ENCODE assay signal across 21 mouse cellular contexts in genomic region chr11:120777123-120777522, GRCm38 (mm10). TPM values are rescaled to one million over a fixed set of nuclear protein-coding genes. Genes with fewer than 3 reads are reported as not detected.
DNase-seq lines count a peak whose midpoint lies in the region; ATAC-seq and TF ChIP-seq lines count a peak whose summit lies in the region.
"Had no signal": no experiment of that assay in that cellular context is flagged by ENCODE, and none has a peak within 500 bp of the region (broad histone marks: within the 10 kb centered on the region; RNA-seq: fewer than 3 reads in every experiment).

No protein-coding gene starts in this region.

- 0 out of 2 replicates have a peak, but pooled peaks cover 4% of the 10 kb centered on the region for H3K27me3 ChIP-seq in liver, embryonic 13.5 days
- H3K27me3 ChIP-seq in liver, embryonic 11.5 days (replicated peaks; ENCODE audit: control insufficient read depth, insufficient read depth, low read length), result no peaks in the 10 kb centered on the region
- H3K27me3 ChIP-seq in stomach, embryonic 16.5 days (ENCODE audit: control insufficient read depth, insufficient read depth, low read length), result no peaks in the 10 kb centered on the region
- no peaks in the 10 kb centered on the region for H3K27me3 ChIP-seq in stomach, postnatal 0 days (ENCODE audit: control insufficient read depth, insufficient read depth, low read length)
- H3K27me3 ChIP-seq: embryonic facial prominence, embryonic 12.5 days; Patski had no signal

- DNase-seq in gastrocnemius, postnatal 10 days, result peak; percentile 2
- no peak for DNase-seq in gastrocnemius, postnatal 14 days
- no peak for DNase-seq in liver, embryonic 13.5 days
- DNase-seq in liver, embryonic 11.5 days (ENCODE audit: low spot score), result no peak
- no peak for DNase-seq in stomach, postnatal 0 days (ENCODE audit: low spot score)
- DNase-seq in layer of hippocampus, adult 18-20 months (ENCODE audit: low spot score in 2 of 2), result no peak
- no peak for DNase-seq in left cerebral cortex, adult 8-10 months (ENCODE audit: low spot score in 2 of 2)
- DNase-seq: adrenal gland, adult 2 months; cerebellum, adult 2 months; forebrain, postnatal 0 days; gastrocnemius, postnatal 36 days; kidney, adult 9 months; left cerebral cortex, postnatal 4 days had no signal

- peaks cover 14% of the 10 kb centered on the region for H3K36me3 ChIP-seq in liver, embryonic 13.5 days
- H3K36me3 ChIP-seq in liver, embryonic 11.5 days (ENCODE audit: control insufficient read depth, insufficient read depth, low read length), result no peaks in the 10 kb centered on the region
- no peaks in the 10 kb centered on the region for H3K36me3 ChIP-seq in stomach, embryonic 16.5 days (ENCODE audit: control insufficient read depth, insufficient read depth, low read length)
- H3K36me3 ChIP-seq in stomach, postnatal 0 days (ENCODE audit: control insufficient read depth, insufficient read depth, low read length), result no peaks in the 10 kb centered on the region; the same call in 1 of the 2 replicates

- no peak for TF ChIP-seq EP300 in stomach, postnatal 0 days (optimal IDR thresholded peaks at IDR 0.05)

- intact Hi-C loops in gastrocnemius, postnatal 14 days (cut with DNase I; ENCODE audit: low total_unique reads), result no loop called here

- no peak overlapping the region for H3K4me3 ChIP-seq in liver, embryonic 13.5 days (replicated peaks)
- no peak overlapping the region for H3K4me3 ChIP-seq in liver, embryonic 11.5 days (ENCODE audit: low read depth, low read length)
- H3K4me3 ChIP-seq in stomach, embryonic 16.5 days (replicated peaks; ENCODE audit: low read length), result no peak overlapping the region
- H3K4me3 ChIP-seq in stomach, postnatal 0 days (ENCODE audit: low read depth, low read length), result no peak overlapping the region
- H3K4me3 ChIP-seq: embryonic facial prominence, embryonic 12.5 days; liver, embryonic 15.5 days; midbrain, embryonic 10.5 days had no signal

- no peak for TF ChIP-seq CTCF in stomach, postnatal 0 days (IDR thresholded peaks at IDR 0.05; ENCODE audit: low read depth)

- no peak for ATAC-seq in liver, embryonic 13.5 days (ENCODE audit: low read depth)
- ATAC-seq in liver, embryonic 11.5 days (replicated peaks; ENCODE audit: low FRiP score), result no peak
- ATAC-seq in stomach, embryonic 16.5 days (ENCODE audit: insufficient read depth, low FRiP score), result no peak
- ATAC-seq in stomach, postnatal 0 days (ENCODE audit: low FRiP score, low TSS enrichment), result no peak
- ATAC-seq: hindbrain, postnatal 0 days; Patski had no signal

- peaks cover 4% of the 10 kb centered on the region for H3K4me1 ChIP-seq in liver, embryonic 13.5 days (replicated peaks)
- no peaks in the 10 kb centered on the region for H3K4me1 ChIP-seq in liver, embryonic 11.5 days (replicated peaks; ENCODE audit: control insufficient read depth, insufficient read depth, low read length)
- H3K4me1 ChIP-seq in stomach, embryonic 16.5 days (ENCODE audit: control insufficient read depth, insufficient read depth, low read length), result peaks cover 6% of the 10 kb centered on the region; the same call in 1 of the 2 replicates
- H3K4me1 ChIP-seq in stomach, postnatal 0 days (replicated peaks; ENCODE audit: control insufficient read depth, insufficient read depth), result no peaks in the 10 kb centered on the region

- H3K9me3 ChIP-seq in liver, embryonic 13.5 days (replicated peaks), result no peaks in the 10 kb centered on the region
- no peaks in the 10 kb centered on the region for H3K9me3 ChIP-seq in liver, embryonic 11.5 days (ENCODE audit: control insufficient read depth, low read length)
- H3K9me3 ChIP-seq in stomach, embryonic 16.5 days (replicated peaks; ENCODE audit: control insufficient read depth, low read length), result no peaks in the 10 kb centered on the region
- H3K9me3 ChIP-seq in stomach, postnatal 0 days (ENCODE audit: control insufficient read depth, low read length), result no peaks in the 10 kb centered on the region
- H3K9me3 ChIP-seq: embryonic facial prominence, embryonic 12.5 days; G1E; liver, embryonic 15.5 days; midbrain, embryonic 10.5 days had no signal

- H3K4me2 ChIP-seq in liver, embryonic 13.5 days, result no peak overlapping the region
- H3K4me2 ChIP-seq in liver, embryonic 11.5 days, result no peak overlapping the region
- no peak overlapping the region for H3K4me2 ChIP-seq in stomach, embryonic 16.5 days (ENCODE audit: low read depth, low read length)
- H3K4me2 ChIP-seq in stomach, postnatal 0 days (replicated peaks; ENCODE audit: low read depth), result no peak overlapping the region
- H3K4me2 ChIP-seq: embryonic facial prominence, embryonic 12.5 days; liver, embryonic 15.5 days had no signal

- peak overlapping the region; percentile 29; the same call in 1 of the 2 replicates for H3K9ac ChIP-seq in liver, embryonic 13.5 days
- H3K9ac ChIP-seq in liver, embryonic 11.5 days (ENCODE audit: low read depth, low read length), result no peak overlapping the region
- peak overlapping the region; percentile 26; the same call in 1 of the 2 replicates for H3K9ac ChIP-seq in stomach, embryonic 16.5 days (ENCODE audit: low read length)
- H3K9ac ChIP-seq in stomach, postnatal 0 days (ENCODE audit: low read length), result no peak overlapping the region
- H3K9ac ChIP-seq: embryonic facial prominence, embryonic 12.5 days; forebrain, postnatal 0 days; liver, embryonic 15.5 days had no signal

- H3K27ac ChIP-seq in liver, embryonic 13.5 days, result no peak overlapping the region
- no peak overlapping the region for H3K27ac ChIP-seq in liver, embryonic 11.5 days (ENCODE audit: low read depth, low read length)
- H3K27ac ChIP-seq in stomach, embryonic 16.5 days (ENCODE audit: low read length), result no peak overlapping the region
- H3K27ac ChIP-seq in stomach, postnatal 0 days (replicated peaks), result no peak overlapping the region
- H3K27ac ChIP-seq: embryonic facial prominence, embryonic 12.5 days; hindbrain, postnatal 0 days; liver, embryonic 15.5 days; midbrain, embryonic 10.5 days had no signal

- 36% methylated on average over 6 of the region's 6 CpGs for WGBS in liver, embryonic 13.5 days (ENCODE audit: insufficient replicate concordance)
- 37% methylated on average over 6 of the region's 6 CpGs for WGBS in liver, embryonic 11.5 days
- 39% methylated on average over 6 of the region's 6 CpGs for WGBS in stomach, embryonic 16.5 days
- 22% methylated on average over 6 of the region's 6 CpGs for WGBS in stomach, postnatal 0 days

RNA-seq across cellular contexts. Expression of gene Rfng, which starts 6.9 kb away (rescaled TPM):
- total RNA-seq in gastrocnemius, postnatal 10 days (2021), result 1 to 10 TPM; 6.3 to 7.7 TPM
- 1 to 10 TPM; 6.7 to 7.9 TPM for total RNA-seq in gastrocnemius, postnatal 14 days (2021)
- polyA plus RNA-seq in liver, embryonic 13.5 days (2015; fragmentation: Nextera tagmentation; extraction: Ambion mirVana), result 11.2 and 15.4 TPM in 2 replicates
- polyA plus RNA-seq in liver, embryonic 11.5 days (2014; fragmentation: Nextera tagmentation; extraction: Ambion mirVana), result 30.3 and 33.4 TPM in 2 replicates
- 41.1 and 43.8 TPM in 2 replicates for polyA plus RNA-seq in stomach, embryonic 16.5 days (2015; fragmentation: Nextera tagmentation; extraction: Ambion mirVana)
- polyA plus RNA-seq in stomach, postnatal 0 days (2015; fragmentation: Nextera tagmentation; extraction: Ambion mirVana), result 18.1 and 23.2 TPM in 2 replicates
- total RNA-seq in layer of hippocampus, adult 18-20 months (2021), result 10 to 100 TPM; 57.1 to 59.9 TPM
- 10 to 100 TPM; 49.0 to 56.6 (median 52.3) TPM for total RNA-seq in left cerebral cortex, adult 8-10 months (2022)

RNA-seq across cellular contexts. Expression of gene Gps1, which starts 6.9 kb away (rescaled TPM):
- total RNA-seq in gastrocnemius, postnatal 10 days (2021), result 10 to 100 TPM; 57.3 to 61.5 TPM
- total RNA-seq in gastrocnemius, postnatal 14 days (2021), result 10 to 100 TPM; 49.5 to 51.8 TPM
- polyA plus RNA-seq in liver, embryonic 13.5 days (2015; fragmentation: Nextera tagmentation; extraction: Ambion mirVana), result 102 and 104 TPM in 2 replicates
- polyA plus RNA-seq in liver, embryonic 11.5 days (2014; fragmentation: Nextera tagmentation; extraction: Ambion mirVana), result 209 and 210 TPM in 2 replicates
- 166 and 167 TPM in 2 replicates for polyA plus RNA-seq in stomach, embryonic 16.5 days (2015; fragmentation: Nextera tagmentation; extraction: Ambion mirVana)
- polyA plus RNA-seq in stomach, postnatal 0 days (2015; fragmentation: Nextera tagmentation; extraction: Ambion mirVana), result 94.5 and 98.6 TPM in 2 replicates
- total RNA-seq in layer of hippocampus, adult 18-20 months (2021), result 100 to 1,000 TPM; 152 to 154 TPM
- total RNA-seq in left cerebral cortex, adult 8-10 months (2022), result 100 to 1,000 TPM; 142 to 151 (median 146) TPM

RNA-seq across cellular contexts. Expression of gene Hmga1b, which starts 14.5 kb away (rescaled TPM):
- total RNA-seq in gastrocnemius, postnatal 10 days (2021), result 10 to 100 TPM; 13.3 to 15.9 TPM
- total RNA-seq in gastrocnemius, postnatal 14 days (2021), result 10 to 100 TPM; 12.4 to 14.6 TPM
- polyA plus RNA-seq in liver, embryonic 13.5 days (2015; fragmentation: Nextera tagmentation; extraction: Ambion mirVana), result 4.9 and 6.5 TPM in 2 replicates
- polyA plus RNA-seq in liver, embryonic 11.5 days (2014; fragmentation: Nextera tagmentation; extraction: Ambion mirVana), result 11.4 and 17.5 TPM in 2 replicates
- polyA plus RNA-seq in stomach, embryonic 16.5 days (2015; fragmentation: Nextera tagmentation; extraction: Ambion mirVana), result 3.9 and 8.1 TPM in 2 replicates
- 3.0 and 3.1 TPM in 2 replicates for polyA plus RNA-seq in stomach, postnatal 0 days (2015; fragmentation: Nextera tagmentation; extraction: Ambion mirVana)
- total RNA-seq in layer of hippocampus, adult 18-20 months (2021), result 10 to 100 TPM; 20.9 to 24.0 TPM
- 10 to 100 TPM; 23.0 to 43.0 (median 30.6) TPM for total RNA-seq in left cerebral cortex, adult 8-10 months (2022)

RNA-seq across cellular contexts. Expression of gene Dus1l, which starts 19.1 kb away (rescaled TPM):
- total RNA-seq in gastrocnemius, postnatal 10 days (2021), result 10 to 100 TPM; 29.9 to 34.0 TPM
- 10 to 100 TPM; 35.2 to 37.4 TPM for total RNA-seq in gastrocnemius, postnatal 14 days (2021)
- 82.6 and 86.2 TPM in 2 replicates for polyA plus RNA-seq in liver, embryonic 13.5 days (2015; fragmentation: Nextera tagmentation; extraction: Ambion mirVana)
- polyA plus RNA-seq in liver, embryonic 11.5 days (2014; fragmentation: Nextera tagmentation; extraction: Ambion mirVana), result 132 and 139 TPM in 2 replicates
- polyA plus RNA-seq in stomach, embryonic 16.5 days (2015; fragmentation: Nextera tagmentation; extraction: Ambion mirVana), result 60.6 and 69.3 TPM in 2 replicates
- 39.8 and 42.4 TPM in 2 replicates for polyA plus RNA-seq in stomach, postnatal 0 days (2015; fragmentation: Nextera tagmentation; extraction: Ambion mirVana)
- 10 to 100 TPM; 40.1 to 40.4 TPM for total RNA-seq in layer of hippocampus, adult 18-20 months (2021)
- 10 to 100 TPM; 41.4 to 47.9 (median 46.1) TPM for total RNA-seq in left cerebral cortex, adult 8-10 months (2022)

RNA-seq across cellular contexts. Expression of gene Cbr2, which starts 45.2 kb away (rescaled TPM):
- 10 to 100 TPM in 1 of 2 experiments, 1 to 10 TPM in 1; 9.9 to 10.8 TPM for total RNA-seq in gastrocnemius, postnatal 10 days (2021)
- total RNA-seq in gastrocnemius, postnatal 14 days (2021), result 10 to 100 TPM; 10.6 to 14.4 TPM
- polyA plus RNA-seq in liver, embryonic 13.5 days (2015; fragmentation: Nextera tagmentation; extraction: Ambion mirVana), result 0.22 TPM in 1 of 2 replicates, not detected in the other
- polyA plus RNA-seq in liver, embryonic 11.5 days (2014; fragmentation: Nextera tagmentation; extraction: Ambion mirVana), result 0.22 and 0.32 TPM in 2 replicates
- polyA plus RNA-seq in stomach, embryonic 16.5 days (2015; fragmentation: Nextera tagmentation; extraction: Ambion mirVana), result 112 and 150 TPM in 2 replicates
- polyA plus RNA-seq in stomach, postnatal 0 days (2015; fragmentation: Nextera tagmentation; extraction: Ambion mirVana), result 129 and 160 TPM in 2 replicates
- total RNA-seq in layer of hippocampus, adult 18-20 months (2021), result 1 to 10 TPM; 1.2 to 1.7 TPM
- 1 to 10 TPM in 3 of 4 experiments, under 1 TPM in 1; 0.99 to 2.7 (median 1.9) TPM for total RNA-seq in left cerebral cortex, adult 8-10 months (2022)
- total RNA-seq: G1E; hematopoietic stem cell, adult 5-6 weeks had no signal
- polyA plus RNA-seq: G1E had no signal

Comparison
In these comparisons a context has a peak if more than half of its experiments do, and no peak if none do; other contexts are left out.
1. H3K9ac ChIP-seq: peak in liver, embryonic 13.5 days (single experiment) and stomach, embryonic 16.5 days (single experiment); none in liver, embryonic 11.5 days (single experiment) and stomach, postnatal 0 days (single experiment).
2. RNA of gene Rfng, which starts 6.9 kb away (total RNA-seq): 57.1 to 59.9 TPM in layer of hippocampus, adult 18-20 months and 49.0 to 56.6 TPM in left cerebral cortex, adult 8-10 months; 6.7 to 7.9 TPM in gastrocnemius, postnatal 14 days and 6.3 to 7.7 TPM in gastrocnemius, postnatal 10 days; every median in the first group is over 4 times any median in the second.